Mouse (Mus musculus): ENCODE data around the gene Mfsd4b1.
"Not testable (repeated sequence)": the region's sequence is repeated elsewhere in the genome, so short reads cannot be mapped to it uniquely, and the experiment has no call there.

Mfsd4b1 gene

GRCm38 (mm10) chr10:40034956-40035355, 9.9 kb upstream of the Mfsd4b1 start:
- no peak for DNase-seq (ENCODE audit: extremely low spot score, low read depth, low spot score)

- DNase-seq (ENCODE audit: extremely low spot score, low read depth, low spot score): no peak
Measured at GRCm38 (mm10) chr10:40032897-40033296, 7.8 kb upstream of the Mfsd4b1 start.

- DNase-seq (ENCODE audit: extremely low spot score, low read depth, low spot score): no peak
Measured at GRCm38 (mm10) chr10:40030716-40031115, 5.6 kb upstream of the Mfsd4b1 start.

- DNase-seq (ENCODE audit: extremely low spot score, low read depth, low spot score): no peak
Measured at GRCm38 (mm10) chr10:40029610-40030009, 4.5 kb upstream of the Mfsd4b1 start.

- no peak for DNase-seq (ENCODE audit: extremely low spot score, low read depth, low spot score)
Measured at GRCm38 (mm10) chr10:40028091-40028490, 3.0 kb upstream of the Mfsd4b1 start.

- DNase-seq (ENCODE audit: extremely low spot score, low read depth, low spot score): no peak
Measured at GRCm38 (mm10) chr10:40026546-40026945, 1.5 kb upstream of the Mfsd4b1 start.

- DNase-seq (ENCODE audit: extremely low spot score, low read depth, low spot score): no peak
Measured at GRCm38 (mm10) chr10:40025560-40025959, 492 bp upstream of the Mfsd4b1 start.

GRCm38 (mm10) chr10:40020401-40020800, 4.7 kb downstream of the Mfsd4b1 start:
- DNase-seq (ENCODE audit: extremely low spot score, low read depth, low spot score): no peak

- DNase-seq (ENCODE audit: extremely low spot score, low read depth, low spot score): no peak
Measured at GRCm38 (mm10) chr10:40019492-40019891, 5.6 kb downstream of the Mfsd4b1 start.

- DNase-seq (ENCODE audit: extremely low spot score, low read depth, low spot score): no peak
Measured at GRCm38 (mm10) chr10:40018261-40018860, 6.7 kb downstream of the Mfsd4b1 start.

- DNase-seq (ENCODE audit: extremely low spot score, low read depth, low spot score): no peak
Measured at GRCm38 (mm10) chr10:40009591-40009990, 15.5 kb downstream of the Mfsd4b1 start.

GRCm38 (mm10) chr10:40008847-40009246, 16.2 kb downstream of the Mfsd4b1 start:
- DNase-seq (ENCODE audit: extremely low spot score, low read depth, low spot score): not testable (repeated sequence)

- no peak for DNase-seq (ENCODE audit: extremely low spot score, low read depth, low spot score)
Measured at GRCm38 (mm10) chr10:40007953-40008352, 17.1 kb downstream of the Mfsd4b1 start.

- no peak for DNase-seq (ENCODE audit: extremely low spot score, low read depth, low spot score)
Measured at GRCm38 (mm10) chr10:40006963-40007362, 18.1 kb downstream of the Mfsd4b1 start.

GRCm38 (mm10) chr10:40000746-40001145, 24.3 kb downstream of the Mfsd4b1 start:
- no peak for DNase-seq (ENCODE audit: extremely low spot score, low read depth, low spot score)

GRCm38 (mm10) chr10:39991155-39991554, 33.9 kb downstream of the Mfsd4b1 start:
- DNase-seq (ENCODE audit: extremely low spot score, low read depth, low spot score): no peak

GRCm38 (mm10) chr10:39986466-39986865, 38.6 kb downstream of the Mfsd4b1 start, which contains the start of gene Mfsd4b5:
Mfsd4b5 (minus strand) TSS chr10:39986646.
- no peak for DNase-seq (ENCODE audit: extremely low spot score, low read depth, low spot score)

- DNase-seq (ENCODE audit: extremely low spot score, low read depth, low spot score): no peak
Measured at GRCm38 (mm10) chr10:39982604-39983003, 42.5 kb downstream of the Mfsd4b1 start.

GRCm38 (mm10) chr10:39978231-39978630, 46.8 kb downstream of the Mfsd4b1 start:
- DNase-seq (ENCODE audit: extremely low spot score, low read depth, low spot score): no peak

- no peak for DNase-seq (ENCODE audit: extremely low spot score, low read depth, low spot score)
Measured at GRCm38 (mm10) chr10:39977346-39977745, 47.7 kb downstream of the Mfsd4b1 start.

GRCm38 (mm10) chr10:39975771-39976170, 49.3 kb downstream of the Mfsd4b1 start:
- no peak for DNase-seq (ENCODE audit: extremely low spot score, low read depth, low spot score)

GRCm38 (mm10) chr10:39974982-39975381, 50.1 kb downstream of the Mfsd4b1 start:
- no peak for DNase-seq (ENCODE audit: extremely low spot score, low read depth, low spot score)

- DNase-seq (ENCODE audit: extremely low spot score, low read depth, low spot score): no peak
Measured at GRCm38 (mm10) chr10:39967512-39967911, 57.6 kb downstream of the Mfsd4b1 start.

Data from hindlimb bud, embryonic 11.5 days (tissue).